Mouse (Mus musculus) lung, postnatal 0 days (tissue): Measurements from ENCODE around the gene Tgfbr2. TPM values are rescaled to one million over a fixed set of nuclear protein-coding genes. Genes with fewer than 3 reads are reported as not detected.

Source experiments
- ATAC-seq: fragments of 200-750 bp; cut with Nextera tagmentation; 2 replicates; pipeline ENCODE4 v1.8.0; 2017; ENCODE audit warnings: moderate library complexity
- DNase-seq: peaks from one replicate; pipeline ENCODE4 v3.0.0-alpha.2; 2016; ENCODE audit warnings: low spot score
- H3K27ac ChIP-seq: fragments of 300-500 bp; sonication (generic); 2 replicates; pipeline ENCODE4 v1.5.1; 2014; ENCODE audit warnings: antibody characterized with exemption, mild to moderate bottlenecking, low read length, mixed read lengths
- H3K27me3 ChIP-seq: fragments of 300-500 bp; sonication (generic); replicated peaks from 2 replicates; pipeline ENCODE4 v1.6.1; 2014; ENCODE audit warnings: low read length, mixed read lengths; ENCODE audit not compliant: insufficient read depth
- H3K36me3 ChIP-seq: fragments of 300-500 bp; sonication (generic); 2 replicates; pipeline ENCODE4 v1.6.1; 2014; ENCODE audit warnings: low read length, mixed read lengths; ENCODE audit not compliant: insufficient read depth
- H3K4me1 ChIP-seq: fragments of 300-500 bp; sonication (generic); 2 replicates; pipeline ENCODE4 v1.6.1; 2014; ENCODE audit warnings: antibody characterized with exemption, low read depth, low read length, mixed read lengths; ENCODE audit not compliant: insufficient read depth
- H3K4me2 ChIP-seq: fragments of 300-500 bp; sonication (generic); replicated peaks from 2 replicates; pipeline ENCODE4 v1.6.1; 2014; ENCODE audit warnings: low read depth, mild to moderate bottlenecking, low read length, moderate library complexity, mixed read lengths
- H3K4me3 ChIP-seq: fragments of 300-500 bp; sonication (generic); 2 replicates; pipeline ENCODE4 v1.5.1; 2014; ENCODE audit warnings: low read depth, low read length
- H3K9ac ChIP-seq: fragments of 300-500 bp; sonication (generic); replicated peaks from 2 replicates; pipeline ENCODE4 v1.6.1; 2014; ENCODE audit warnings: low read depth, mild to moderate bottlenecking
- H3K9me3 ChIP-seq: fragments of 300-500 bp; sonication (generic); 2 replicates; pipeline ENCODE4 v1.6.1; 2016; ENCODE audit warnings: low read length, mixed read lengths
- CTCF ChIP-seq: IDR thresholded peaks from 2 replicates; pipeline ENCODE4 v1.5.1; 2016; ENCODE audit warnings: antibody characterized with exemption, mild to moderate bottlenecking
- EP300 ChIP-seq: IDR thresholded peaks from 2 replicates; pipeline ENCODE4 v1.6.1; 2016; ENCODE audit warnings: antibody characterized with exemption, mild to moderate bottlenecking, control low read depth
- WGBS: fragments of 180-500 bp; shearing (Covaris S2); extraction: QIAGEN DNeasy Blood & Tissue Kit; methylation state at CpG from one replicate; pipeline ENCODE4 v1.1.7; 2014; 5-methylcytosine and 5-hydroxymethylcytosine counted together
- polyA plus RNA-seq: library from polyadenylated mRNA; unstranded; fragments of >200 nt; fragmentation: Nextera tagmentation; extraction: Ambion mirVana; gene quantifications from 2 replicates; pipeline ENCODE4 v1.2.1, GENCODE M21; 2015

Tgfbr2 gene
- polyA plus RNA-seq, 1 experiment from 2014 or later, result 68.0 TPM

DNA sequence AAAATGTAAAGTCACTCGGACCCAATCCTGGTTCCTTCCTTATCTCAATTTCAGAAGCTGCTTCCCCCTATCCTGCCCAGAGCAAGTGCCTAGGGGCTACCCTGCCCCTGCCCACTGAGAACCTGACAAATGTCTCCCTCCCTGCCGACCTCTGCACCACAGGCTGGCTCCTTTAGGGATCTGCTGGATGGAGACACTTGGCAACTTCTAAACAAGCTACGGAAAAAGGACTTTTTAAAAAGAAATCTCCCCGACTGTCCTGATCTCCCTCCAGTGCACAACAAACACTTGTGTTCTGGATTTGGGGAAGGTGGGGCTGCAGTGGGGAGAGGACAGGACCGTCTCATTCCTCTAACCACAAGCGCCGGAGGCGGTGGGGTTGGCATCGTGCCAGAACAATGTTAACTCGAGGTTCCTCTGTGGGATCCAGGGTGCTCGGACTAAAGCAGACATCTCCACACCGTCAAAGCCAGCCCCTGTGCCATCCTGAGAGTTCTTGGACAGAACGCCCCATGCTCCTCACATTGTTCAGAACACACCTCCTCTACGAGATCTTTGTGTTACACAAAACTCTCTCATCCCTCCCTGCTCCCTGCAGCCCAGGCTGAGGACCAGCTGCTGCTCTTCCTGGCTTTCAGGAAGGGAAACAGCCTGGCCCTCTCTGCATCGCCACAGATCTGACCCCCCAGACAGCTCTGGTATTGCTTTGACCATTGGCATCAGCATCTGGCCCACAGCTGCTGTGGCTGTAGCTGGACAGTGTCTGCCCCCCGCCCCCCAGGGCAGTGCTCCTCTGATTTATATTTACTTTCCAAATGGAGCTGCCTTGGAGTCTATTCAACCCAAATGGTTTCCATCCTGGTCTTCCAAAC is 76.2 kb downstream of the Tgfbr2 start:
- no peak for TF ChIP-seq CTCF
- TF ChIP-seq EP300, result peak; percentile 77
- peak; percentile 91 for DNase-seq
- peak; percentile 94 for ATAC-seq

DNA sequence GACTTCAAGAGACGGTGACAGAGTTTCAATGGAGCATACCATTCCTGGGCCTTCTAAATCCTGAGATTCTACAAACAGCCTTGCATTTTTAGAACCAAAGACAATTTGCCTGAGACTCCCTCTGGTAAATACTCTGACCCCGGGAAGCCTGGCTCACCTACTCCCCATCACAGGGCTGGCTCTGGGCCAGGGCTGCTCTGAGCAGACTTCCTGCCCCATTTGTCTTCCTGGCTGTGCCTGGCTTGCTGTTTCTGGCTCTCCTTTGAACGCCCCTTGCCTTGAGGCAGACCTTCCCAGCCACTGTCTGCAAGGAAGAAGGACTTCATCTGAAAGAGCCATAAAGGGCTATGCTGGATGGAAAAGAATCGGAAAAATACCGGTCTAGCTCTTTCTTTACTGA is 83.2 kb downstream of the Tgfbr2 start:
- 39% methylated on average over 5 of the region's 5 CpGs for WGBS
- ATAC-seq (no peak), DNase-seq (peak; percentile 42)
- Histone ChIP-seq H3K9me3 (no peaks in the 10 kb centered on the region), H3K27me3 (no peaks in the 10 kb centered on the region), H3K4me1 (no peaks in the 10 kb centered on the region), H3K9ac (no peak overlapping the region), H3K4me3 (no peak overlapping the region), H3K36me3 (peaks cover 37% of the 10 kb centered on the region), H3K27ac (no peak overlapping the region), H3K4me2 (no peak overlapping the region)
- TF ChIP-seq CTCF, result no peak
- TF ChIP-seq EP300, result no peak

More for the DNA sequence above, 76.2 kb downstream of the Tgfbr2 start:
- Histone ChIP-seq H3K4me1 (peaks cover 6% of the 10 kb centered on the region; the same call in 1 of the 2 replicates), H3K9ac (no peak overlapping the region), H3K4me2 (no peak overlapping the region), H3K27me3 (no peaks in the 10 kb centered on the region), H3K36me3 (peaks cover 47% of the 10 kb centered on the region; the same call in 1 of the 2 replicates), H3K9me3 (no peaks in the 10 kb centered on the region), H3K4me3 (no peak overlapping the region), H3K27ac (peak overlapping the region; percentile 61)
- 30% methylated on average over 16 of the region's 16 CpGs for WGBS

DNA sequence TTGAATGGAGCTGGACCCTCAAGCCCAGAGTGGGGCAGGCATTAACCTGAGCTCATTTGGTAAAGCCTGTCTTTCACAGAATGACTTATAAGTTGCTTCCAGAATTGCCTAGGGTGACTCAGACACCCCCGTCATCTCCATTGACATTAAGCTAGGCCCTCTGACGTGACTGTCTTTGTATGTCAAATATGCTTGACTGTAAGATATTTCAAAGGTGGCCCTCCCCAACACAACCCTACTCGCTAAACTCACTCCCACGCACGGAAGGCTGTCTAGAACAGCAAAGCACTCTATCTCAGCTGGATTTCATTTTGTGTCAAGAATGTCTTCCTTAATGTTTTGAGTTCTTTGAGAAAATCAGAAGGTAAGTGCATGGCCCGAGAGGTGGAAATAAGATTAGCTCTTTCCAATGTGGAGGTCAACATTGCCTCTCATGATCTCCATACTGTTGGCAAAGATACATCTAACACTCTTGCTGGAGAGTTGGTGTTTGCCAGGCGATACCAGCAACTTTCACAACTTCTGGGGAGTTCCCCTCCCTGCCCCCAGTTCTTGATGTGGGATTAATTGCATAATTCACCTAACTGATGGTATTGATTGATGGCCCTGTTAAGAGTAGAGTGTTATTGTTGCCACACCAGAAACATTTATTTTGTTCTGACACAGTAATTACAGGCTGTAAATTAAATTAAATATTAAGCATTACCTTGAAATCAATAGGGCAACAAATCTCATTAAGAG is 83.9 kb downstream of the Tgfbr2 start:
- H3K4me1 ChIP-seq, result no peaks in the 10 kb centered on the region
- no peak overlapping the region for H3K4me3 ChIP-seq
- ATAC-seq (no peak), DNase-seq (no peak)
- TF ChIP-seq EP300, result no peak
- TF ChIP-seq CTCF, result no peak
- no peak overlapping the region for H3K4me2 ChIP-seq
- no peaks in the 10 kb centered on the region for H3K9me3 ChIP-seq
- no peak overlapping the region for H3K27ac ChIP-seq
- H3K36me3 ChIP-seq, result peaks cover 31% of the 10 kb centered on the region
- WGBS, result 79% methylated on average over 7 of the region's 7 CpGs
- H3K27me3 ChIP-seq, result no peaks in the 10 kb centered on the region
- H3K9ac ChIP-seq, result no peak overlapping the region

DNA sequence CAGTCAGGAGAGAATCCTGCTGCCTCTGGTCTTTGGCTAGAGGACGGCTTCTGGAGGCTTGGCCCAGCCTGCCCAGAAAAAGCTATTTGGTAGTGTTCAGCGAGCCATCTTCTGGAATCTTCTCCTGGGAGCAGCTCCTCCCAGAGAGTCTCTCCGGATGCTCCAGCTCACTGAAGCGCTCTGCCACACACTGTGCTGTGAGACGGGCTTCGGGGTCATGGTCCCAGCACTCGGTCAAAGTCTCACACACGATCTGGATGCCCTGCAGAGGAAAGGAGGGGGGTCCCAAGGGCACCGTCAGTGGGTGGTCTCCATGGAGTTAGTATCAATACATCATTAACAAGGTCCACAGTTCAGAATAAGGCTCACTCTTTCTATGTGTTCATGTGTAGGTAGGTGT is 84.9 kb downstream of the Tgfbr2 start:
- H3K4me1 ChIP-seq, result no peaks in the 10 kb centered on the region
- H3K4me3 ChIP-seq, result no peak overlapping the region
- 82% methylated on average over 9 of the region's 9 CpGs for WGBS
- H3K9me3 ChIP-seq, result no peaks in the 10 kb centered on the region
- no peak for TF ChIP-seq CTCF
- TF ChIP-seq EP300, result no peak
- no peak overlapping the region for H3K27ac ChIP-seq
- DNase-seq, result no peak
- ATAC-seq, result no peak
- H3K9ac ChIP-seq, result no peak overlapping the region
- no peak overlapping the region for H3K4me2 ChIP-seq
- H3K36me3 ChIP-seq, result peaks cover 26% of the 10 kb centered on the region
- no peaks in the 10 kb centered on the region for H3K27me3 ChIP-seq

DNA sequence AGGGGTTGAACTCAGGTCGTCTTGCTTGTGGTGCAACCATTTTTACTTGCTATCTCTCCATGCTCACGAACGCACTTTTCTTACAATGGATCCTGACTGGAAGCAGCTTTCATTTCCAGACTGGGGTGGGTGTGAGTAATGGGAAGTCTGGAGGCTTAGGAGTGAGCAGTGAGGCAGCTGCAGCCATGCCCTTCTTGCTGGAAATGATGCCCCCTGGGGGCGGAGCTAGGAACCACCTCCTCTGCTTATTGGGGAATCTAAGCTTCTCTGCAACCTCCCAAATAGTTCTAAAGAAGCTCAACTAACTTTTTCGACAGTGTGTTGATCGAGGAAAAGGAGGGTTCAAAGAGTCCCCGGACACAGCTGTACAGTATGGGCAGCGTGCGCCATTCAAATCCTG is 86.2 kb downstream of the Tgfbr2 start:
- Histone ChIP-seq H3K36me3 (peaks cover 26% of the 10 kb centered on the region), H3K4me1 (0 out of 2 replicates have a peak, but pooled peaks cover 5% of the 10 kb centered on the region), H3K27ac (no peak overlapping the region), H3K27me3 (no peaks in the 10 kb centered on the region), H3K4me2 (no peak overlapping the region), H3K4me3 (no peak overlapping the region), H3K9ac (no peak overlapping the region), H3K9me3 (no peaks in the 10 kb centered on the region)
- no peak for ATAC-seq
- 90% methylated on average over 9 of the region's 9 CpGs for WGBS
- DNase-seq, result no peak
- TF ChIP-seq CTCF, result peak; percentile 49
- no peak for TF ChIP-seq EP300

DNA sequence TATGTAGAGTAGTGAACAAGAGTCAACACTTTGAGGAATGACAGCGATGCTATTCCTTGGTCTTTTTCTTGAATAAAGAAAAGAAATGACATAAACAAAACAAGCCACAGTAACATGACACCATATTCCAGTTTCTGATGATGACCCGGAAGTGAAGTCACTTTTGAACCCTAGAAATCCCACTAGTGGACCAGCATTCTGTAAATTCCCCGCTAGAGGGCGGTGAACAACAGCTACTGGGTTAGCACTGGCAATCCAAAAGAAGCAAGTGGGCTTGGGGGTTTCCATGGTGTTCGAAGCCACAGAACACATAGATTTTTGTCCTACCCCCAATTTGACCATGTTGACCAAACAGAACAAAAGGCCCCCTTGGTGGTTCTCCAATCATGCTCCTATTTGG is 87.3 kb downstream of the Tgfbr2 start:
- no peak overlapping the region for H3K9ac ChIP-seq
- H3K4me1 ChIP-seq, result 0 out of 2 replicates have a peak, but pooled peaks cover 5% of the 10 kb centered on the region
- H3K4me2 ChIP-seq, result no peak overlapping the region
- no peaks in the 10 kb centered on the region for H3K9me3 ChIP-seq
- peaks cover 25% of the 10 kb centered on the region for H3K36me3 ChIP-seq
- ATAC-seq (peak; percentile 20; the same call in 1 of the 2 replicates), DNase-seq (peak; percentile 81)
- TF ChIP-seq EP300, result 0 out of 2 replicates have a peak, but pooled peaks have one; percentile 19
- peak; percentile 87 for TF ChIP-seq CTCF
- H3K27me3 ChIP-seq, result no peaks in the 10 kb centered on the region
- 24% methylated on average over 5 of the region's 5 CpGs for WGBS
- no peak overlapping the region for H3K4me3 ChIP-seq
- H3K27ac ChIP-seq, result no peak overlapping the region
